Mouse (Mus musculus) intestine, embryonic 16.5 days (tissue): ENCODE results near the gene Kcnh2. TPM values are rescaled to one million over a fixed set of nuclear protein-coding genes. Genes with fewer than 3 reads are reported as not detected.

Source experiments
- ATAC-seq: fragments of 200-750 bp; cut with Nextera tagmentation; 2 replicates; pipeline ENCODE4 v1.8.0; 2017; ENCODE audit warnings: moderate TSS enrichment, moderate library complexity
- H3K27ac ChIP-seq: fragments of 300-500 bp; sonication (generic); 2 replicates; pipeline ENCODE4 v1.5.1; 2014; ENCODE audit warnings: mild to moderate bottlenecking, low read length
- H3K27me3 ChIP-seq: fragments of 300-500 bp; sonication (generic); replicated peaks from 2 replicates; pipeline ENCODE4 v1.6.1; 2014; ENCODE audit warnings: low read length, control low read depth, mixed read lengths; ENCODE audit not compliant: control insufficient read depth, insufficient read depth
- H3K36me3 ChIP-seq: fragments of 300-500 bp; sonication (generic); 2 replicates; pipeline ENCODE4 v1.6.1; 2014; ENCODE audit warnings: low read length, control low read depth; ENCODE audit not compliant: control insufficient read depth, insufficient read depth
- H3K4me1 ChIP-seq: fragments of 300-500 bp; sonication (generic); 2 replicates; pipeline ENCODE4 v1.6.1; 2014; ENCODE audit warnings: low read length, control low read depth, mixed read lengths; ENCODE audit not compliant: control insufficient read depth, insufficient read depth
- H3K4me2 ChIP-seq: fragments of 300-500 bp; sonication (generic); 2 replicates; pipeline ENCODE4 v1.6.1; 2014; ENCODE audit warnings: low read depth, low read length, control low read depth
- H3K4me3 ChIP-seq: fragments of 300-500 bp; sonication (generic); 2 replicates; pipeline ENCODE4 v1.5.1; 2014; ENCODE audit warnings: mild to moderate bottlenecking, low read length
- H3K9ac ChIP-seq: fragments of 300-500 bp; sonication (generic); 2 replicates; pipeline ENCODE4 v1.6.1; 2014; ENCODE audit warnings: low read depth, low read length
- H3K9me3 ChIP-seq: fragments of 300-500 bp; sonication (generic); 2 replicates; pipeline ENCODE4 v1.6.1; 2016; ENCODE audit warnings: low read length, control low read depth; ENCODE audit not compliant: control insufficient read depth
- WGBS: fragments of 180-500 bp; shearing (Covaris S2); extraction: QIAGEN DNeasy Blood & Tissue Kit; methylation state at CpG from one replicate; pipeline ENCODE4 v1.1.7; 2014; 5-methylcytosine and 5-hydroxymethylcytosine counted together
- polyA plus RNA-seq: library from polyadenylated mRNA; unstranded; fragments of >200 nt; fragmentation: Nextera tagmentation; extraction: Ambion mirVana; gene quantifications from 2 replicates; pipeline ENCODE4 v1.2.1, GENCODE M21; 2015

Kcnh2 gene
- polyA plus RNA-seq, 1 experiment from 2014 or later, result 3.1 TPM

GRCm38 (mm10) chr5:24284145-24284544 is 67.3 kb downstream of the Kcnh2 start:
- Histone ChIP-seq H3K4me3 (no peak overlapping the region), H3K4me1 (no peaks in the 10 kb centered on the region), H3K9me3 (no peaks in the 10 kb centered on the region), H3K4me2 (no peak overlapping the region), H3K36me3 (no peaks in the 10 kb centered on the region), H3K27me3 (no peaks in the 10 kb centered on the region), H3K9ac (no peak overlapping the region), H3K27ac (no peak overlapping the region)
- no peak for ATAC-seq
- 71% methylated on average over 6 of the region's 6 CpGs for WGBS

DNA sequence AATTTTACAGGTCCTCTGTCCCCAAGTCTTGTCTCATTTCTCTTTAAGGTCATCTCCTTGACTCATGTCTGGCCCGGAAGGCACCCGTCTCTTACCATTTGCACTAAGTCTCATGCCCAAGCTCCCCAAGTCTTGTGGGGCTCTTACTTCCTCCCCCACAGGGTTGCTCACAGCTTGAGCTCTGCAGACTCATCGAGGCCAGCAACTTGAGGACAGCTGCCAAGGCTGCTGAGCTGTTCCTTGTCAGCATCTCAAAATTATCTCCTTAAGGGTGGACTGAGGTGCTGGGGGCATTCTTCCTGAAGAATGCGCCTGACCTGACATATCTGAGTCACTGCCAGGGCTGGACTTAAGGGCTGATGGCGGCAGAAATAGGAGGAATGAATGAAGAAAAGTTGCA is 68.2 kb downstream of the Kcnh2 start:
- H3K9ac ChIP-seq, result no peak overlapping the region
- H3K4me3 ChIP-seq, result no peak overlapping the region
- H3K9me3 ChIP-seq, result no peaks in the 10 kb centered on the region
- WGBS, result 74% methylated on average over 5 of the region's 5 CpGs
- no peaks in the 10 kb centered on the region for H3K36me3 ChIP-seq
- H3K4me1 ChIP-seq, result no peaks in the 10 kb centered on the region
- no peak for ATAC-seq
- no peaks in the 10 kb centered on the region for H3K27me3 ChIP-seq
- H3K4me2 ChIP-seq, result no peak overlapping the region
- no peak overlapping the region for H3K27ac ChIP-seq

DNA sequence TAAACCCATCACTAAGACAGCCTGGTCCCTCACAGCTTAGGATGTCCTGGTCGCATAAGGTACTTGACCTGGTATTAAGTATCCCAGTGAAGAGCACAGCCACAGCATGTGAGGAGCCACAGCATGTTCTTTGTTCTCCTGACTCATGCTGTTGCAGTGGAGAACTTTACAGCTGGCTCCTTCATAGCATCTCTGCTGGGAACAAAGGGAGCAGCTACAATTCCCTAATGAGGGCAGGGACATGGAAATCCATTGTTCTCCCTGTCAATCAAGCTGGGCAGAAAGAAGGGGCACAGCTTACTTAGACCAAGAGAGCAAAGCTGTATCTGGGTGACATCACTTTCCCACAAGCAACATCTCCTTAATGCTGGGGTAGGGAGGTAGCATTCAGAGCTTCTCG is 70.9 kb downstream of the Kcnh2 start:
- no peaks in the 10 kb centered on the region for H3K36me3 ChIP-seq
- H3K4me1 ChIP-seq, result no peaks in the 10 kb centered on the region
- no peak overlapping the region for H3K9ac ChIP-seq
- ATAC-seq, result no peak
- no peaks in the 10 kb centered on the region for H3K9me3 ChIP-seq
- H3K4me3 ChIP-seq, result no peak overlapping the region
- no peak overlapping the region for H3K27ac ChIP-seq
- WGBS, result 76% methylated on average over 2 of the region's 2 CpGs
- H3K4me2 ChIP-seq, result no peak overlapping the region
- H3K27me3 ChIP-seq, result no peaks in the 10 kb centered on the region

DNA sequence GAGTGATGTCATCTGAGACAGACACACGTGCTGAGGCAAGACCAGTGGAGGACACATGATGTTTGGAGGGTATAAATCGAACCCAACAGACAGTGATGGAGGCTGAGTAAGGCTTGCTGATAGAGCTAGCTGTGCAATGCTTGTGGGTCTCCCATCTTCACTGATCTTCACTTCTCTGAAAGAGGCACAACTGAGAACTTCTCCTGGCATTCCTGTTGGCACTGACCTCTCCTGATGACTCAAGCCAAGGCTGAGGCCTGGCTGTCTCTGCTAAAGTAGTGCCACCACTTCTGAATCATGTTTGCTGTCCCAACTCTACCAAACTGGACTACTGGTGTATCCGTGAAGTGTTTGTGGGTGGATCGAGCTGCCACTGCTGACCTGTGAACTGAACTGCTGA is 71.9 kb downstream of the Kcnh2 start:
- Histone ChIP-seq H3K36me3 (no peaks in the 10 kb centered on the region), H3K9me3 (no peaks in the 10 kb centered on the region), H3K27ac (no peak overlapping the region), H3K4me3 (no peak overlapping the region), H3K27me3 (no peaks in the 10 kb centered on the region), H3K4me2 (no peak overlapping the region), H3K4me1 (no peaks in the 10 kb centered on the region), H3K9ac (no peak overlapping the region)
- 80% methylated on average over 4 of the region's 4 CpGs for WGBS
- no peak for ATAC-seq

DNA sequence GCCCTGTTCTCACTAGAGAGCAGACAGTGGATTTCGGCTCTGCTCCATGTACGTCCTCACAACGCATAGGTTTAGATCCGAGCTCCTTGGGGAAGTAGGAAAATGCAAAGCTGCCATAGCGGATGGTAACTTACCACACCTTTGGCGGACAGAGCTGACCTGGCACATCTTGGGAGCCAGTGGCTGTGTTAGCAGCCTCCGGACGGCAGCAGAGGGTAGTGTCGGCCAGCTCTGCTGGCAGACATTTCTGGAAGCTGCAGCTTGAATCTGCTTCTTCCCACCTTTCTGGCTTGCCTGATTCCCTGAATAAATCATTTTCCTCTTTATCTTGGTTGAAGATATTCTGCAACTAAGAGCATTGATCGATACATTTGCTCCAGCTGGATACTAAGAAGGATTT is 73.2 kb downstream of the Kcnh2 start:
- no peak for ATAC-seq
- no peaks in the 10 kb centered on the region for H3K27me3 ChIP-seq
- H3K4me1 ChIP-seq, result no peaks in the 10 kb centered on the region
- no peak overlapping the region for H3K9ac ChIP-seq
- H3K36me3 ChIP-seq, result no peaks in the 10 kb centered on the region
- H3K4me2 ChIP-seq, result no peak overlapping the region
- H3K9me3 ChIP-seq, result no peaks in the 10 kb centered on the region
- H3K27ac ChIP-seq, result no peak overlapping the region
- 79% methylated on average over 10 of the region's 10 CpGs for WGBS
- H3K4me3 ChIP-seq, result no peak overlapping the region

GRCm38 (mm10) chr5:24273683-24274621 is 77.5 kb downstream of the Kcnh2 start:
- no peak overlapping the region for H3K9ac ChIP-seq
- 62% methylated on average over 9 of the region's 9 CpGs for WGBS

GRCm38 (mm10) chr5:24270941-24271340 is 80.5 kb downstream of the Kcnh2 start:
- H3K36me3 ChIP-seq, result no peaks in the 10 kb centered on the region
- no peak for ATAC-seq

More at GRCm38 (mm10) chr5:24273683-24274621, 77.5 kb downstream of the Kcnh2 start:
- ATAC-seq, result no peak
- H3K27me3 ChIP-seq, result no peaks in the 10 kb centered on the region
- H3K4me1 ChIP-seq, result no peaks in the 10 kb centered on the region
- H3K9me3 ChIP-seq, result no peaks in the 10 kb centered on the region
- H3K4me2 ChIP-seq, result no peak overlapping the region
- no peak overlapping the region for H3K4me3 ChIP-seq
- no peak overlapping the region for H3K27ac ChIP-seq
- H3K36me3 ChIP-seq, result no peaks in the 10 kb centered on the region

More at GRCm38 (mm10) chr5:24270941-24271340, 80.5 kb downstream of the Kcnh2 start:
- no peaks in the 10 kb centered on the region for H3K9me3 ChIP-seq
- H3K4me3 ChIP-seq, result no peak overlapping the region
- H3K27ac ChIP-seq, result no peak overlapping the region
- peaks cover 8% of the 10 kb centered on the region for H3K4me1 ChIP-seq
- H3K4me2 ChIP-seq, result no peak overlapping the region
- no peak overlapping the region for H3K9ac ChIP-seq
- WGBS, result 82% methylated on average over 4 of the region's 4 CpGs
- no peaks in the 10 kb centered on the region for H3K27me3 ChIP-seq

Other genes starting within 250 kb of the Kcnh2 start
- 9.6 and 11.2 TPM in 2 replicates for gene Nupl2, start 186.6 kb downstream of the Kcnh2 start, polyA plus RNA-seq
- gene Nos3, start 13.2 kb upstream of the Kcnh2 start, polyA plus RNA-seq, result 7.0 and 7.7 TPM in 2 replicates
- 1.7 and 2.0 TPM in 2 replicates for gene Atg9b, start 40.5 kb upstream of the Kcnh2 start, polyA plus RNA-seq
- gene Abcb8, start 42.1 kb upstream of the Kcnh2 start, polyA plus RNA-seq, result 89.8 and 91.3 TPM in 2 replicates
- 0.12 and 0.57 TPM in 2 replicates for gene Asic3, start 61.8 kb upstream of the Kcnh2 start, polyA plus RNA-seq
- 37.0 and 38.1 TPM in 2 replicates for gene Cdk5, start 71.9 kb upstream of the Kcnh2 start, polyA plus RNA-seq
- gene Slc4a2, start 72.2 kb upstream of the Kcnh2 start, polyA plus RNA-seq, result 52.7 and 59.2 TPM in 2 replicates
- gene Fastk, start 93.7 kb upstream of the Kcnh2 start, polyA plus RNA-seq, result 113 and 117 TPM in 2 replicates
- gene Tmub1, start 96.2 kb upstream of the Kcnh2 start, polyA plus RNA-seq, result 28.5 and 28.7 TPM in 2 replicates
- 10.2 and 10.7 TPM in 2 replicates for gene Agap3, start 100.6 kb upstream of the Kcnh2 start, polyA plus RNA-seq
- gene Gbx1, start 175.6 kb upstream of the Kcnh2 start, polyA plus RNA-seq, result 0.04 TPM in 1 of 2 replicates, not detected in the other
- 0.16 and 0.29 TPM in 2 replicates for gene Asb10, start 189.4 kb upstream of the Kcnh2 start, polyA plus RNA-seq
- not detected in 2 replicates for gene 4931409K22Rik, start 205.2 kb upstream of the Kcnh2 start, polyA plus RNA-seq
- 75.0 and 82.7 TPM in 2 replicates for gene Abcf2, start 225.9 kb upstream of the Kcnh2 start, polyA plus RNA-seq
- gene Chpf2, start 235.1 kb upstream of the Kcnh2 start, polyA plus RNA-seq, result 16.3 and 18.0 TPM in 2 replicates